Mouse (Mus musculus) adrenal gland, postnatal 36 days (tissue): ENCODE measurements around the gene Pum1. TPM values are rescaled to one million over a fixed set of nuclear protein-coding genes. Genes with fewer than 3 reads are reported as not detected.
A peak's percentile ranks its signal among the peaks of the same experiment; 100 is the strongest.

Experiments used
- DNase-seq, 2 experiments: peaks; one replicate each; pipeline ENCODE4 v3.0.0; 2021; ENCODE audit warnings: mixed read lengths in 1 of 2
- total RNA-seq, 2 experiments: library from RNA; stranded (reverse); gene quantifications; 2 replicates each; pipeline ENCODE4 v1.2.3; 2021

Gene Pum1
- total RNA-seq, 2 experiments from 2014 or later, result 77.2 to 80.1 TPM

DNA sequence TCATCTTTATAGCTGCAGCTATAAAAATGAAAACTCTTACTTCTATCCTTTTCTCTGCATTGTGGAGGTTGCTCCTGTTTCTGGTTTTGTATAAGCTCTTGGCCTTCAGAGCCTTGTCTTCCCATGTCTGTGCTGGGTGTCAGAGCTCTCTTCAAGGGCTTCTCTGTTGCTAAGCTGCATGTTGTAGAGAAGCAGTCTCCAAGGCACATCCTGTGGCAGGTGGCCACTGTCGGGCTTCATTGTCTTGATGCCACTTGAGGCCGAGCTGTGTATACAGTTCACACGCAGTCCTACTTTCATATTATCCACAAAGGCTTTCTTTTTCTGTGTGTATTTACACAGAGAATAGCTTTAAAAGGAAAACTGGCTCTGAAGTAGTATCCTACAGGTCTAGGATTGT is 63.0 kb downstream of the Pum1 start:
- DNase-seq, result no peak

DNA sequence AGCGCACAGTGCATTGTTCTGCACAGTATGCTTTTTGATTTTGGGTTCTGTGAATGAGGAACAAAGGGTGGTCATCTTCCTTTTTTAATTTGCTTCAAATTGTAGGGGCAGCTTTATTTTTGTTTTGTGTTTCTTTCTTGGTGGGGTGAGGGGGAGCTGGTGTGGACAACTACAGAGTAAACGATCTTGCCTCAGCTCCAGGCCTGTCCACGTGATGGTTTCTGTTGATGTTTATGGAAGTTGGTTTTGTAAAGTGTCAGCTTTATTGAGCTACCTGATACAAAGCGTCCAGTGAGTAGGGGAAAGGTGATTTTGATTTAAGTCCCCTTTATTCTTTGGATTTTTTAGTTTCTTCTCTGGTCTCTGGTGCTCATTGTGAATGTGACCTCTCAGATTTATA is 72.8 kb downstream of the Pum1 start:
- no peak for DNase-seq

DNA sequence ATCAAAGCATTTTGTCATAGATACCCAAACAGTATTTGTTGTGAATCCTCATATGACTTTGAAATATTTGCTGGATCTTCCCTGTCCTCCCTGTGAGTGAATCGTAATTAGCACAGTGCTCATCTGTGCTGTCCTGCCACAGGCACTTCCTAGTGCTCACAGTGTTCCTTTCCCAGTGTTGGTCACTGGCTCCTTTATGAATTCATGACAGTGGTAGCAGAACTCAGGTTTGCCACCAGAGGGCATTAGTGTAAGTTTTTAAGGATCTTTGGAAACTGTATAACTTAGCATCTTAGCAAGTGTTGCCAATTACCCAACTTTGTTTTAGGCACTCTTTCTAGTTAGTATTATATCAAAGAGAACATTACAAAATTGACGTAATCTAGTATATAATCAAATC is 75.4 kb downstream of the Pum1 start:
- DNase-seq, result peak; percentile 46 to 73

DNA sequence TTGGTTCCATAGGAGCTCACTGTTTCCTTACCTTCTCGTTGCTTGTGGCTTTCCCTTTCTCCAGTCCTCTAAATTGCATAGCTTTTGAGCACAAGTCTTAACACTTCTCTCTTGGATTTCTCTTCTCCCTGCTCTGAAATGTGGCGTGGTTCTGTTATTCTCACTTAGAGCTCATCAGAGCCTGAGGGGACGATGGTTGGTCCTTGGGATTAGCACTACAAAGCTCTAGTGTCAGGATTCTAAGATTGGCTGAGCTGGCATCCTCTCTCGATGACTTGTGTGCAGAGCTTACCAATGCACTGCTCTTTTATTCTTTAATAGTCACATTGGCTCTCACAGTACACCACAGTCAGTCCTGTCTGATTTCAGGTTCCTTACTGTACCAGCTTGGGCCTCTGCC is 80.9 kb downstream of the Pum1 start:
- no peak for DNase-seq

DNA sequence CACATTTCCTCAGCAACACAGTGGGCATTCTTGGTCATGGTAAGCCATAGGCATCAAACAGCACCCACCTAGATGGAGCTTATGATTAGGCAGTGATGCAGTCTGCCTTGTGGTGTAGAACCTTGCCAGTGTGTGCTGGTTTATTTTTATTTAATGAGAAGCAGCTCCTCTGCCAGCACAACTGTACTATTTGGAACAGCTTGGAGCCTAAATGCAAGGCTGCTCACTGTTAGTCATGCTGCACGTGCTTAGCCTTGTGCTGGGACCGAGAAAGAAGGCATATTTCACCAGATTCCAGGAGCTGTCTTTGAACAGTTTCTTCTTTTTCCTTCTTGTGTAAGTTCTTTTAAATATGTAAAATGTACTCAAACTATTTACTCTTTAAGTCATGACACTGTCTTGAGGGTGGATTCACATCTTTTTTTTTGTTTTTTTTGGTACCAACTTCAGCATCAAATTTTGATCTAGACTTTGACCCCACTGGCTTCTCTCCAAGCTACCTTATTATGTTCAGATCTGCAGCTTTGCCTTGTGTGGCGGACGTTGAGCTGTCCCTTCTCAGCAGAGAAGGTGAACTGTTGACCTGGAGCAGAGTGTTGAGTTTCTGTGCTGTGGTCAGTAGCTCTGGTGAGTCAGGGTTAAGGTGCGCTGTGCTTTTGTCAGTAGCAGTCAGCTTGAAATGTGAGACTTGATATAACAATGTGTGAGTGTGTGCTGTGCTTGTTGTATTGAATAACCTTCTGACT is 82.6 kb downstream of the Pum1 start:
- peak; percentile 80 to 81 for DNase-seq

DNA sequence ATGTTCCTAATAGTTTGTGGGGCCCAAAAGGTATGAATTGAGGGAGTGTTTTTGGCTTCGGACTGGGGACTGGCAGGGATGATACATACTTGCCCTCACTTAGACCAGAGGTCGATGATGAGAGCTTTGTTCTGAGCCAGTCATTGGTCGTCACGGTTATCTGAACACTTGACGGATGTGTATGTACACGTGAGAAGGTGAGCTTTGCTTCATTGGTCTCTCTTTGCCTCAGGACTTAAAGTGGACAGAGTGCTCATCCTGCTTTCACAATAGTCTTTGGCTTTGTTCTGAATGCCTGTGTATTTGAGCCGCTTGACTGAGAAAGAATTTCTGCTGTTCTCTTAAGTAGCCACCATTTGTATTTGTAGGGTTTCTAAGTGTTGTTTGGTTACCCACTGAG is 86.4 kb downstream of the Pum1 start:
- no peak for DNase-seq

DNA sequence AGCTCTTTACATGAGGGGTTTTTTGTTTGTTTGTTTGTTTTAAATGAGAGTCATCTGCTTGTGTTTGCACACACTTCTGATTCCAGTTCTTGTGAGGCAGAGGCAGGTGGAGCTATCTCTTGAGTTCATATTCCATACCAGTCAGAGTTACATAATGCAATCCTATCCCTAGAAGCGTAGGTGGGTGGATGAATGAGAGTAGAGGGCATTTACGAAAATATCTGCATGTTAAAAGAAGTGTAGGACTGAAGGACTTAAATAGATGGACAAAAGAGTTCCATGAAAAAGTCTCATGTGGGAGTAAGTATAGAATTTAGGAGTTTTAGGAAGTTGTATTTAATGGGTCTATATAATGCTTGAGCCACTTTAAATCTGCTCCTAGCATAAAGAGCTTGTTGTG is 88.8 kb downstream of the Pum1 start:
- DNase-seq, result no peak

DNA sequence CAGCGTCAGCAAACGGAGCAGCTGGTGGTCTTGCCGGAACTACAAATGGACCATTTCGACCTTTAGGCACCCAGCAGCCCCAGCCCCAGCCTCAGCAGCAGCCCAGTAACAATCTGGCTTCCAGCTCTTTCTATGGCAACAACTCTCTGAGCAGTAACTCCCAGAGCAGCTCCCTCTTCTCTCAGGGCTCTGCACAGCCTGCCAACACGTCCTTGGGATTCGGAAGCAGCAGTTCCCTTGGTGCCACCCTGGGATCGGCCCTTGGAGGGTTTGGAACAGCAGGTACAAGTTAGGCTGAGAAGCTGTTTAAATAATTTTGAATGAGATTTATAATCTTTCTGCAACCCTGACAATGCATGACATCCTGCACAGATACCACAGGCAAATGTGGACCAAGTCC is 89.5 kb downstream of the Pum1 start:
- DNase-seq, result peak in 1 of 2 experiments; percentile 52

DNA sequence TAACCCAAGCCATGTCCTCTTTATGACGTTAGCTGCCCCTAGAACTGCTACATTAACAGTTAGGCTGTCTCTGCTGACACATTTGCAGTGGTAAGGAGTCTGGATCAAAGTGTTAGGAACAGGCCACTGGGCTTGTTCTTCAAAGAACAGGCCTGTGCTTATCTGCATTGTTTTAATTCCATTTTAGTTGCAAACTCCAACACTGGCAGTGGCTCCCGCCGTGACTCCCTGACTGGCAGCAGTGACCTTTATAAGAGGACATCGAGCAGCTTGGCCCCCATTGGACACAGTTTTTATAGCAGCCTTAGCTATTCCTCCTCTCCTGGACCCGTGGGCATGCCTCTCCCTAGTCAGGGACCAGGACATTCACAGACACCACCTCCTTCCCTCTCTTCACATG is 90.6 kb downstream of the Pum1 start:
- DNase-seq, result peak; percentile 54 to 60

DNA sequence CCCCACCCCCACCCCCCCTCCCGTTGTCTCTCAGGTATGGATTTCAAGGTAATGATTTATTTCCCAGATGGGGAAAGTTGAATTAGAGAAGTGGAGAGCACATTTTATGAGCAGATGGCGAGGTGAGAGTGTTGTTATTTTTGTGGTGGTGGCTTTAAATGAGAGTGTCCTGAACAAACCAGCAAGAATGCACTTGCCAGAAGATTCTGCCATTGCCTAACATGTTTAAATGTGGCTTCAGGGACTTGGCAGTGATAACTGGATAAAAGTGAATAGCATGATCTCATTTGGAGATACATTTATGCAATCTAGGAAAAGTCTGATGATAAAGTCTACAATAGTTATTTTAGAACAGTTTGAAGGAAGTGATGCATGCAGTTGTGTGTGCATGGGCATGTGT is 91.7 kb downstream of the Pum1 start:
- no peak for DNase-seq

DNA sequence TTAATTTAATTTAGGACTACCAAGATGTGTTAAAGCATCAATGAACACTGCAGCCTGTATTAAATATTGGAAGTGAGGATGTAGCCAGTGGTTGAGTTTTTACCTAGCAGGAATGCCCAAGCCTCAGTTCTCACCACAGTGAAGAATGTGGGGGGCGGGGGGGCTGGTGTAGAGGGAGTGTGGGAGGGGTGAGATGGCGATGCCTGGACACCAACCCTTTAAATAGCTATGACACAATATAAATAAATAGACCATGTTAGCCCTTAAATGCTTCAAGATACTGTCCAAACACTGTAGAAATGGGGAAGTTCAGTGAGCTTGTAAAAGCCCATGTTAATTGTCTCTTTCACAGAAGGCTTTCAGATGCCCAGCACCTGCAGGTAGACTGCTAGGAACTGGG is 96.8 kb downstream of the Pum1 start:
- no peak for DNase-seq

DNA sequence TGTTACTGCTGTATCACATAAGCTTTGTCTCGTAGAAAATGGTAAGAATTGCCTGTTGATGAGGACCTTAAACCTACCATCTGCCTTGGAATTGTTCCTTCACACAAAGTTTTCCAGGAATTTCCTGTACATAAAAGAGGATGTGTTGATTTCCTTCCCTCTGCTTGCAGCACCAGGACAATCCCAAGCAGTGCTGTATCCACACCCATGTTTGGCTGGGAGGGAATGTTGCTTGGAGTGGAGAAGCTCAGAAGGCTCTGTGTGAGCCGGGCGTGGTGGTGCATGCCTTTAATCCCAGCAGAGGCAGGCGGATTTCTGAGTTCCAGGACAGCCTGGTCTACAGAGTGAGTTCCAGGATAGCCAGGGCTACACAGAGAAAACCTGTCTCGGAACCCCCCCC is 98.7 kb downstream of the Pum1 start:
- DNase-seq, result no peak

DNA sequence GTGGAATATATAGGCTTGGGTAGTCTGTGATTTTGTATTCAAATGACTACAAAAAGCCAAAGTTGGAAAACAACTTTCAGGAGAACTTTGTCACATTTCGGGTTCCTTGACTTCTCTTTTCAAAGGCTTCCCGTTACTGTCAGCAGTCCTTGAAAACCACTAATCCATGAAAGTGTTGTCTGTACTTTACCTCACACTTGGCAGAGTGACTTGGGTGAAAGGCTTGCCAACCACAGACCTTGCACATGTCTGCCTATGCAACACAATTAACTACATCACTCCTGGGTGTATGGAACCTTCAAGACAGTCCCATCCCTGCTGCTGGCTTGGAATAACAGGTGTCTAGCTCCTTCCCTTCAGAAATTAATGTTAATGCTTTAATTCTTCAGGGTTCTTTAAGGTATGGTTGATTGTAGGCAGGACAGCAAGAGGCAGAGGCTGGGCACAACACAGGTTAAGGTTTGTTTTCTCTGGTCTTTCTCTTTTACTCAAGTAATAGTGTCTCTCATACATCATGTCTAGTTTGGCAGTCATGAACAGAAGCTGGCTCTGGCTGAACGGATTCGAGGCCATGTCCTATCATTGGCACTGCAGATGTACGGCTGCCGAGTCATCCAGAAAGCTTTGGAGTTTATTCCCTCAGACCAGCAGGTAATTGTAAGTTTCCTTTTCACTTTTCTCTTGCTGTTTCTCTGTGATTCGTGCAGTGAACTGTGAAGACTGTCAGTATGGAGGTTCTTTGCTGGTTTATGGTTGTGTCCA is 102.5 kb downstream of the Pum1 start:
- peak; percentile 59 to 62 for DNase-seq

DNA sequence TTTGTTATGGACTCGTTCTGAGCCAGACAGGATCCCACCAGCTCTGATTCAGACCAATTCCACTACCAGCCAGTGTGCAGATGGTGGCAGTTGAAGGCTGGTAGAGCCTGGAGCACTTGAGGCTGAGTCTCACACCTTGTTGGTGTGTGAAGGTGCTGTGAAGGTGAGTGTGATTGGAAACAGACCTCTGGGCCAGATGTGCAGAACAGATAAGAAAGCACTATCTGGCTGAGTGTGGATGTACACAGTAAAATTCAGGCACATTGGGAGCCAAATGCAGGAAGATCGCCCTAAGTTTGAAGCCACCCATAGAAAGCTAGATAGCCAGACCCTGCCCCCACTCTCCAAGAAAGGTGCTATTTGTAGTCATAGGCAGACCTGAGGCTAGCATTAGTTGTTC is 103.3 kb downstream of the Pum1 start:
- DNase-seq, result no peak

DNA sequence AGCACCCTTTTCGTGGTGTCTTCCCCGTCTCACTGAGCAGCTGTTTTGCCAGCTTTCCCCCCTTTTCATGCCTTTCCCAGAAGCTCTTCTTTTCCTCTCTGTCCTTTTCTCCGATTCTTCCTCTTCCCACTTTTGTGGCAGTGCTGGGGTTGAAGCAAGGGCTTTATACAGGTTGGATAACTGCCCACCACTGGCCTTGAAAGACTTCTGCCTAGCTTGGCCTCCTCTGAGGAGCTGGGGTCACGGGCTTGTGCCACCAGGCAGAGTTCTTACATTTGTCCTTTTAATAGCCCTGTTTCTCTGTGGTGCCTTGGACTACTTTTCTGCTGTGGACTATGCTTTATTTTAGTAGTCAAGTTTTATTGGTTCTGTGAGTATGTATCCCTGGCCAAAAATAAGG is 103.8 kb downstream of the Pum1 start:
- peak; percentile 52 to 54 for DNase-seq

DNA sequence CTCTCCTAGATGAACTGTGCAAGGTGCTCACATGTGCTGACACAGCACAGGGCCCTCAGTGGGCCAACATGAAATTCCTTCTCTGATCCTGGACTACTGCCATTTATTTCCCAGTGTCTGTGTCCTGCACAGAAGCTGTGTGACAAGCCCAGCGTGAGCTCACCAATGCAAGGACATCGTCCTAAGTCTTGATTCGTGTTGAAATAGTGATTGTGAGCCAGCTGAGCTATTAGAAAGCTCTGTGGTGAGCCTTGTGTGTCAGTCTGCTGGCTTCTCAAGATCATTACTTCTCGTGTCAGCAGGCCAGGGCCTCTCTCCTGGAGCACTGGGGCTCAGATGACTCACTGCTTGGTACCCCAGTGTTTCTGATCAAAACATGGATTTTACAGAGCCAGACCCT is 110.8 kb downstream of the Pum1 start:
- peak; percentile 38 to 62 for DNase-seq

DNA sequence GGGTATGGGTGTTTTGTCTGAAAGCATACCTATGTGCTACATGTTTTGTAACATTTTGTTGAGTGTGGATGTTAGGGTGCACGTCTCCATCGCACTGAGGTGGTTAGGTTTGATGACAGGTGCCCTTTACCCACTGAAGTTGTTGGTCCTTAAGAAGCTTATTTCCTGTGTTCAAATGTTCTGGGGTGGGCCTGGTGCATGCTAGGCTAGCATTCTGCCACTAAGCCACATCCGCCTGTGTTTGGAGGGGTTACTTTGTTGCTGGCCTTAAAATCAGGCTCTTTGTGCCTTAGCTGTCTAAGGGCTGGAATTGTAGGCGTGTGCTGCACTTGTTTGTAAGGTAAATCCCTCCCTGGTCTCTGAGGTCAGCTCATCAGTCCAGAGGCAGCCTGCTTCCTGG is 111.7 kb downstream of the Pum1 start:
- no peak for DNase-seq

DNA sequence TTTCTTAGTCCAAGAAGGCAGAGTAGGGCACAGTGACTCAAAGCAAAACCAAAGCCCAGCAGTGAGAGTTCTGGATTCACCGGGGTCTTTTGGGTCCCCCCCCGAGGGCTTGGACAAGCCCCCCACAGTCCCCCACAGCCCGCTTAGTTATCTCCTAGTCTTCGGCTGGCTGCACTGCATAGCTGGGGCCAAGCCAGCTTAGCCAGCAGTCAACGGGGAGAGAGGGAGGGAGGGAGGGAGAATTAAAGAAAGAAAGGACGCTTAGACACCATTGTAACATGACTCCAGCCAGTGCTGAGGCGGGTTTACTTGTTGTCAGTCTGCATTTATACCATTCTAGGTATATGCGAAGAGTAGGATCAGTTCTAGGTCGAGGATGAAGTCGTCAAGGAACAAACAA is 114.5 kb downstream of the Pum1 start:
- DNase-seq, result no peak

DNA sequence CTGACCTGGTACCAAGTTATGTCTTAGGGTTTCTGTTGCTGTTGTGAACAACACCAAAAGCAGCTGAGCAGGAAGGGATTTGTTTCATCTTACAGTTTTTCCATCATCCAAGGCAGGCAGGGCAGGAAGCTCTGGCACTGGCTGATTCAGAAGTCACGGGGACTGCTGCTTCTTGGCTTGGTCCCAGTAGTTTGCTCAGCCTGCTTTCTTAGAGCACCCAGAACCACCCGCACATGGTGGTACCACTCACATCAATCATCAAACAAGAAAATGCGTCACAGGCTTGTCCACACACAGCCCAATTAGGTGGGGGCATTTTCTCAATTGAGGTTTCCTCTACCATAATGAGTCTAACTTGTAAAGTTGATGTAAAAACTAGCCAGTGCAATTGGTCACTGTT is 115.9 kb downstream of the Pum1 start:
- peak in 1 of 2 experiments; percentile 71 for DNase-seq

DNA sequence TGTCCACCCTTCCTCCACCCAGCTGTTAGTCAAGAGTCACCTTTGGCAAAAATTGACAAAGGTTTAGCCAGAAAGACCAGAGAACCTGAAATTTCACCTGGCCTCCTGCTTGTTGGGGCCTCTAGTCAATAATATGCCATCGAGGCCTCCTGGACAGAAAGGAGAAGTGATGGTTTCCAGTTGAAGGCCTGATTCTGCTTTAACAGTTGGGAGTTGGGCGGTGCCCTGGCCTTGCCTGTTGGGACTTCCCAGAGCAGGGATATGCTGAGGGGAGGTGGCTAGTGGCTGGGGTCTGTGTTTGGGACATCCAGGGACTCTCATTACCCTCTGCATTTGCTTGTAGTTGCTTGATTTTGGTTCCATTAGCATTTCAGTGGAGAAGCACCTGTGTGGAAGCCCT is 119.4 kb downstream of the Pum1 start:
- DNase-seq, result no peak

DNA sequence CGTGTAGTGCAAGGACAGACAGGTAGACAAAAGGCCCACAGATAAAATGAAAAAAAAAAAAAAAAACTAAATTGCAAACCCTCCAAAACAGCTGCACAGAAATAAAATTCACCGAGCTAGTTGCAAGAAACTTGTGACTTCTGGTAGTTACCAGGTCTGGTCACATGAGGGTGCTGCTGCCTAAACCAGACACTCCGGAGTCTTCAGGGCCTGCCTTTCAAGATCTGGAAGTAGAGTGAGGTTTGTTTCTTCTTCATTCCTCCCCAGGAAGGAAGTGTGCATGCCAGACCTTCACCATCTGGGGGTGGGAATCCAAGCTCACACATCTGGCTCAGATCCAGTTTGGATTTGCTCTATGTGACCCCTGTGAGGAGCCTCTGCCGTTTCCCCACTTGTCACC is 121.6 kb downstream of the Pum1 start:
- peak; percentile 48 to 67 for DNase-seq

DNA sequence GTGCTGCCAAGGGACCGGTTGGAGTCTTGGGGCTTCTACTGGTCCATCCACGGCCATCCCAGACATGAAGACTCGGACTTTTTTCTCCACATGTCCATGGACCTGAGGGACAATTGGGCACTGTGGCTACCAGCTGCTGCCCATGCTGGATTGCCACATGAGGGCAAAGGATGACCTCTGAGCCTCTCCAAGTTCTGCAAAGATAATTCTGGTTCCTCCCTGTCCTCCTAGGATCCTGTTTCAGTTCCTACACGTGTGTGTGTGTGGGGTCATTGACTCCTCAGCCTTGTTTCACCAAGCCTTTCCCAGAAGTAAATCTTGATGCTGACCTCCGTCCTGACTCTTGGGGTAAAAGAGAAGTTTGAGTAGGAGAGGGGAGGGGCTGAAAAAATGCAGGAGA is 124.4 kb downstream of the Pum1 start:
- DNase-seq, result no peak

DNA sequence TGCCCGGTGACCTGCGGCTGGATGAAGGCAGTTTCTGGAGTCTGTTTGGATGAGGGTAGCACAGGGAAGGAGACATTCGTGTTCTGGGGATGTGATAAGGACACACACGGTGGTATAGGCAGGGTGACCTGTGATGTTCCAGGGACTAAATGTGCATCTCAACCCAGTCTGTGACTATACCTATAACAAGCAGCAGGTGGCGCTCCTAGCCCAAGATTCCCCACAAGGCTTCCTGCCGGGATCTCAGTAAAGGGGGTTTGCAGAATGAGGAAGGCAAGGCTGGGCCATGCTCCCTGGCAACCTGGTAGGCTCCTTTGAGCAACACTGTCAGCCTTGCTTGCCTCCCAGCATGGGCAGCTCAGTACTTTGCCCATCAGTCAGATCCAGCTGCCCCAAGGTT is 127.1 kb downstream of the Pum1 start:
- peak; percentile 86 for DNase-seq

DNA sequence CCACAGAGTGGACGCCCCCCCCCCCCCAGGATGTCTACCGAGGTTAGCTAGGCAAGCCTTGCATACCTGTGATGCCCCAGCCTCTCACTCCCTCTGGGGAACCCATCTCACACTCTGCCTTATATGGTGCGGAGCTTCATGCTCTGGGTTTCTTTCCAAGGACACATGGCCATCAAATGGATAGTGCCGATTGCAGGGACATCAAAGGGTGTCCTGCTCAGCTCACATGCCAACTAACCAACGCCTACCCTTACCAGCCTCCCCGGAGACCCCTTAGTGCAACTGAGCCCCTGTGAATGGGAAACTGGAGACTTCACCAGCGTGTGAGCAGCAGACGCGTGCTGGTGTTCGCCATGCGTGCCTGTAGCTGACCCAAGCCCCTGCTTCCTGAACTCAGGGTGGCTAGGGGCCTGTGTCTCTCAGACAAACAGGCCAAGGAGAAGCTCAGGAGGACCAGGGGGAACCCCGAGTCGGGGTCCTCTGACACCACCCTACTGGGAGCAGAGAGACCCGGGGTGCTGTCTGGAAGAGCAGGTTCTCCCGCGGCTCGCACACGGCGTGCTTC is 128.8 kb downstream of the Pum1 start:
- DNase-seq, result no peak
